ENCODE assay signal across 12 mouse cellular contexts in the genomic region with DNA sequence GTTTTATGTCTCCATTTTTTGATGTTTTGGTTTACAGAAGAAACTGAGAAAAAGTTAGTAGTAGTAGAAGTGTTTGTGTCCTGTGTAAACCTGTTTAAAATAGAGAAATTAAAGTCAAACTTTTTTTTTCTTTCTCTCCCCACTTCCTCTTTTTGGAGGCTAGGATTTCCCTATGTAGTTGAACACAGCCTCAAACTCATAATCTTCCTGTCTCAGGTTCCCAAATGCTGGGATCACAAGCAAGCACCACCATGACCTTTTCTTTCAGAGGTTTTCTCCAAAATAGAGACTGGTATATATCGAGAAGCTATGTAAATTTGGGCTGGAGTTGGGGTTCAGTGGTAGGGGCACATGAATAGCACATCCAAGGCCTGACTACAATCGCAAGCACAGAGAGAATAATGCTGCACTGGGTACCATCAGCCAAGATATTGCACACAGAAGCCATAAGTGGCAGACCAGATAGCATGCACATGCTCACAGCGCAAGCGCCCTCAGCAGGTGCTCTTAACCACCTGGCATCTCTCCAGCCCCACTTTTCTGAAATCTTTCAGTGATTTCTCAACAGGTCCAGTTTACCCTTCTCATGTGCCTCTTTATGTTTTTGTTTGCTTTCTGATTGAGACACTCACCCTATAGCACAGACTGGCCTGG. TPM values are rescaled to one million over a fixed set of nuclear protein-coding genes. Genes with fewer than 3 reads are reported as not detected.
A peak's percentile ranks its signal among the peaks of the same experiment; 100 is the strongest.
DNase-seq lines count a peak whose midpoint lies in the region; ATAC-seq and TF ChIP-seq lines count a peak whose summit lies in the region.
"Had no signal": no experiment of that assay in that cellular context is flagged by ENCODE, and none has a peak within 500 bp of the region (broad histone marks: within the 10 kb centered on the region; RNA-seq: fewer than 3 reads in every experiment).

No protein-coding gene starts in this region.

- peaks cover 62% of the 10 kb centered on the region for H3K36me3 ChIP-seq in megakaryocyte, embryonic 14.5 days (replicated peaks; ENCODE audit: low read length)
- H3K36me3 ChIP-seq in MEL (ENCODE audit: control insufficient read depth in 1 of 2, insufficient read depth in 2 of 2, low read length in 2 of 2): peaks cover 0 to 26% of the 10 kb centered on the region in 2 experiments; a peak in 2 of 4 replicates
- peaks cover 19% of the 10 kb centered on the region for H3K36me3 ChIP-seq in liver, postnatal 0 days (replicated peaks; ENCODE audit: insufficient read depth, low read length)

- TF ChIP-seq POLR2A in MEL (IDR thresholded peaks at IDR 0.05; ENCODE audit: control insufficient read depth in 1 of 2, insufficient read depth in 1 of 2, low read depth in 1 of 2, low read length in 2 of 2, poor library complexity in 1 of 2): no peak

- TF ChIP-seq EP300 in MEL (IDR thresholded peaks at IDR 0.05; ENCODE audit: low read depth in 1 of 2, low read length in 2 of 2): peak; percentile 36 to 89; a peak in 3 of 4 replicates
- peak; percentile 42; the same call in 1 of the 2 replicates for TF ChIP-seq EP300 in liver, postnatal 0 days (IDR thresholded peaks at IDR 0.05; ENCODE audit: low read depth)

- TF ChIP-seq CTCF in MEL (IDR thresholded peaks at IDR 0.05 in 2 of 3, conservative IDR thresholded peaks at IDR 0.05 in 1 of 3; ENCODE audit: control insufficient read depth in 1 of 3, insufficient read depth in 1 of 3, low read depth in 2 of 3, low read length in 3 of 3, poor library complexity in 1 of 3, severe bottlenecking in 1 of 3): no peak
- TF ChIP-seq CTCF in liver, postnatal 0 days (IDR thresholded peaks at IDR 0.05; ENCODE audit: low read depth): no peak

- H3K4me2 ChIP-seq in liver, postnatal 0 days (ENCODE audit: low read depth, low read length): peak overlapping the region; percentile 6; the same call in 1 of the 2 replicates

- 43% methylated on average over 4 of the region's 4 CpGs for WGBS in liver, postnatal 0 days (ENCODE audit: insufficient replicate concordance)

- peak; percentile 90 for DNase-seq in MEL (ENCODE audit: low read depth, low spot score)
- peak; percentile 53 for DNase-seq in liver, postnatal 0 days
- DNase-seq in natural killer cell, adult 2 months (ENCODE audit: low spot score in 2 of 2): peak; percentile 18 to 45
- DNase-seq in kidney, adult 8-10 months: no peak
- no peak for DNase-seq in left cerebral cortex, postnatal 14 days (ENCODE audit: low spot score in 2 of 2)
- DNase-seq: adrenal gland, adult 2 months; cerebellum, adult 11 months had no signal

- peaks cover 7% of the 10 kb centered on the region for H3K9me3 ChIP-seq in megakaryocyte, embryonic 14.5 days
- H3K9me3 ChIP-seq in MEL (replicated peaks; ENCODE audit: insufficient read depth, low read length): no peaks in the 10 kb centered on the region
- no peaks in the 10 kb centered on the region for H3K9me3 ChIP-seq in liver, postnatal 0 days (ENCODE audit: low read length)
- H3K9me3 ChIP-seq: limb, embryonic 10.5 days had no signal

- peak overlapping the region; percentile 57 for H3K27ac ChIP-seq in MEL (ENCODE audit: control insufficient read depth, low read depth, low read length)
- H3K27ac ChIP-seq in liver, postnatal 0 days (ENCODE audit: low read depth): peak overlapping the region; percentile 76
- H3K27ac ChIP-seq: limb, embryonic 10.5 days had no signal

- peaks cover 8% of the 10 kb centered on the region for H3K79me2 ChIP-seq in MEL (ENCODE audit: control insufficient read depth, insufficient read depth, low read length, poor library complexity)

- intact Hi-C loops in left cerebral cortex, postnatal 14 days (cut with DNase I): no loop called here

- H3K4me1 ChIP-seq in megakaryocyte, embryonic 14.5 days: peaks cover 47% of the 10 kb centered on the region
- peaks cover 12 to 35% of the 10 kb centered on the region in 2 experiments for H3K4me1 ChIP-seq in MEL (ENCODE audit: control insufficient read depth in 1 of 2, insufficient read depth in 2 of 2, low read length in 2 of 2)
- H3K4me1 ChIP-seq in liver, postnatal 0 days (ENCODE audit: insufficient read depth): peaks cover 17% of the 10 kb centered on the region

- peak overlapping the region; percentile 70 for H3K4me3 ChIP-seq in megakaryocyte, embryonic 14.5 days (replicated peaks)
- no peak overlapping the region for H3K4me3 ChIP-seq in MEL (ENCODE audit: control insufficient read depth in 1 of 2, insufficient read depth in 1 of 2, low read depth in 2 of 2, low read length in 2 of 2)
- H3K4me3 ChIP-seq in liver, postnatal 0 days (ENCODE audit: low read depth, low read length): no peak overlapping the region
- H3K4me3 ChIP-seq: limb, embryonic 10.5 days had no signal

- no peaks in the 10 kb centered on the region for H3K27me3 ChIP-seq in megakaryocyte, embryonic 14.5 days (replicated peaks)
- H3K27me3 ChIP-seq in MEL (ENCODE audit: control insufficient read depth in 1 of 2, insufficient read depth in 2 of 2, low read length in 2 of 2): no peaks in the 10 kb centered on the region
- no peaks in the 10 kb centered on the region for H3K27me3 ChIP-seq in liver, postnatal 0 days (ENCODE audit: insufficient read depth, low read length)

- TF ChIP-seq RAD21 in MEL (IDR thresholded peaks at IDR 0.05; ENCODE audit: low read depth, low read length): no peak

- no peak for ATAC-seq in megakaryocyte, adult 5-6 weeks (ENCODE audit: poor library complexity, severe bottlenecking)
- peak; percentile 59 for ATAC-seq in liver, postnatal 0 days
- no peak for ATAC-seq in erythroblast, adult 5-6 weeks (replicated peaks; ENCODE audit: low FRiP score, poor library complexity, severe bottlenecking)
- ATAC-seq: hindbrain, embryonic 16.5 days had no signal

- H3K9ac ChIP-seq in MEL (ENCODE audit: control insufficient read depth, low read depth, low read length, poor library complexity, severe bottlenecking): peak overlapping the region; percentile 5; the same call in 1 of the 2 replicates
- H3K9ac ChIP-seq in liver, postnatal 0 days (replicated peaks): no peak overlapping the region

TF ChIP-seq in MEL, 35 proteins besides CTCF, POLR2A, EP300 and RAD21 (continues in another document):
- peak; percentile 86 for TF ChIP-seq RCOR1 (IDR thresholded peaks at IDR 0.05; ENCODE audit: low read depth, low read length)
- no peak for TF ChIP-seq ELF1 (IDR thresholded peaks at IDR 0.05; ENCODE audit: low read depth, low read length)
- TF ChIP-seq ZMIZ1 (IDR thresholded peaks at IDR 0.05; ENCODE audit: low read depth, low read length): no peak
- TF ChIP-seq TBP (IDR thresholded peaks at IDR 0.05; ENCODE audit: low read depth, low read length): 0 out of 2 replicates have a peak, but pooled peaks have one; percentile 50
- no peak for TF ChIP-seq POLR2AphosphoS5 (IDR thresholded peaks at IDR 0.05; ENCODE audit: borderline replicate concordance, low read depth, low read length)
- TF ChIP-seq SMC3 (IDR thresholded peaks at IDR 0.05; ENCODE audit: low read depth, low read length): no peak
- no peak for TF ChIP-seq MEF2A (IDR thresholded peaks at IDR 0.05; ENCODE audit: extremely low read depth, insufficient replicate concordance, low read depth, low read length, poor library complexity, severe bottlenecking)
- TF ChIP-seq NELFE (IDR thresholded peaks at IDR 0.05; ENCODE audit: low read depth, low read length): peak; percentile 32; the same call in 1 of the 2 replicates
- peak; percentile 69; the same call in 1 of the 2 replicates for TF ChIP-seq MAX (IDR thresholded peaks at IDR 0.05; ENCODE audit: low read length)
- no peak for TF ChIP-seq MYB (IDR thresholded peaks at IDR 0.05; ENCODE audit: low read depth, low read length)
- TF ChIP-seq ETS1 (IDR thresholded peaks at IDR 0.05; ENCODE audit: low read depth, low read length): peak; percentile 55; the same call in 1 of the 2 replicates
- TF ChIP-seq GATA1 (IDR thresholded peaks at IDR 0.05; ENCODE audit: low read depth, low read length): no peak; the same call in none of the 2 replicates
- TF ChIP-seq TAL1 (IDR thresholded peaks at IDR 0.05; ENCODE audit: low read length): peak; percentile 51
- no peak for TF ChIP-seq CHD2 (IDR thresholded peaks at IDR 0.05; ENCODE audit: low read length)
- TF ChIP-seq HCFC1 (IDR thresholded peaks at IDR 0.05; ENCODE audit: low read depth, low read length): peak; percentile 45; the same call in 1 of the 2 replicates
- peak; percentile 49 for TF ChIP-seq TCF12 (IDR thresholded peaks at IDR 0.05; ENCODE audit: low read depth, low read length)
- peak; percentile 73; the same call in 1 of the 2 replicates for TF ChIP-seq SIN3A (IDR thresholded peaks at IDR 0.05; ENCODE audit: low read length)
- no peak; the same call in 1 of the 2 replicates for TF ChIP-seq ZKSCAN1 (IDR thresholded peaks at IDR 0.05; ENCODE audit: low read depth, low read length)
- no peak for TF ChIP-seq ZC3H11A (IDR thresholded peaks at IDR 0.05; ENCODE audit: low read depth, low read length)
- TF ChIP-seq USF1 (IDR thresholded peaks at IDR 0.05; ENCODE audit: low read depth, low read length): no peak

RNA-seq across cellular contexts. Expression of gene Birc3, which starts 4.0 kb away (rescaled TPM):
- polyA plus RNA-seq in megakaryocyte, embryonic 14.5 days (2012; ENCODE audit: insufficient read depth, low replicate concordance): 5.7 and 6.0 TPM in 2 replicates
- 84.4 and 87.7 TPM in 2 replicates for total RNA-seq in megakaryocyte, adult 5-6 weeks (2015)
- total RNA-seq in megakaryocyte, adult 5-6 weeks (2017): 128 TPM in 2 replicates
- 11.6 and 15.9 TPM in 2 replicates for total RNA-seq in MEL (2012; rRNA removed)
- 10 to 100 TPM in 1 of 2 experiments, not detected in 1; 26.5 TPM for polyA plus RNA-seq in MEL (2012; ENCODE audit: insufficient read depth in 1 of 2, insufficient read length in 2 of 2, low read depth in 1 of 2, low replicate concordance in 2 of 2, missing spikeins in 1 of 2)
- polyA plus RNA-seq in liver, postnatal 0 days (2015; fragmentation: Nextera tagmentation; extraction: Ambion mirVana): 7.2 and 7.8 TPM in 2 replicates
- 1 to 10 TPM in 1 of 2 experiments, under 1 TPM in 1; 0.93 to 5.5 TPM for total RNA-seq in left cerebral cortex, postnatal 14 days (2021)
- total RNA-seq in erythroblast, adult 5-6 weeks (2015; ENCODE audit: low replicate concordance): 16.9 and 25.9 TPM in 2 replicates
- 9.3 and 10.6 TPM in 2 replicates for total RNA-seq in erythroblast, adult 5-6 weeks (2017; ENCODE audit: low replicate concordance)

RNA-seq across cellular contexts. Expression of gene Birc2, which starts 32.1 kb away (rescaled TPM):
- polyA plus RNA-seq in megakaryocyte, embryonic 14.5 days (2012; ENCODE audit: insufficient read depth, low replicate concordance): 3.8 TPM in 1 of 2 replicates, not detected in the other
- 28.5 and 29.5 TPM in 2 replicates for total RNA-seq in megakaryocyte, adult 5-6 weeks (2015)
- total RNA-seq in megakaryocyte, adult 5-6 weeks (2017): 37.3 TPM in 2 replicates
- 29.6 TPM in 2 replicates for total RNA-seq in MEL (2012; rRNA removed)
- polyA plus RNA-seq in MEL (2012; ENCODE audit: insufficient read depth in 1 of 2, insufficient read length in 2 of 2, low read depth in 1 of 2, low replicate concordance in 2 of 2, missing spikeins in 1 of 2): 10 to 100 TPM in 1 of 2 experiments, not detected in 1; 33.0 TPM
- polyA plus RNA-seq in liver, postnatal 0 days (2015; fragmentation: Nextera tagmentation; extraction: Ambion mirVana): 11.8 and 13.8 TPM in 2 replicates
- total RNA-seq in left cerebral cortex, postnatal 14 days (2021): 10 to 100 TPM; 31.1 to 34.3 TPM
- 29.4 and 33.2 TPM in 2 replicates for total RNA-seq in erythroblast, adult 5-6 weeks (2015; ENCODE audit: low replicate concordance)
- 35.0 and 37.4 TPM in 2 replicates for total RNA-seq in erythroblast, adult 5-6 weeks (2017; ENCODE audit: low replicate concordance)

Comparison
In these comparisons a context has a peak if more than half of its experiments do, and no peak if none do; other contexts are left out.
1. DNase-seq: peak in MEL (single experiment), liver, postnatal 0 days (single experiment) and natural killer cell, adult 2 months (2 of 2); none in kidney, adult 8-10 months (0 of 2) and left cerebral cortex, postnatal 14 days (0 of 2).